Mouse (Mus musculus): ENCODE measurements around the gene Pygo2. TPM values are rescaled to one million over a fixed set of nuclear protein-coding genes. Genes with fewer than 3 reads are reported as not detected.

Pygo2 gene
- polyA plus RNA-seq, 1 experiment from 2014 or later: 33.3 TPM

DNA sequence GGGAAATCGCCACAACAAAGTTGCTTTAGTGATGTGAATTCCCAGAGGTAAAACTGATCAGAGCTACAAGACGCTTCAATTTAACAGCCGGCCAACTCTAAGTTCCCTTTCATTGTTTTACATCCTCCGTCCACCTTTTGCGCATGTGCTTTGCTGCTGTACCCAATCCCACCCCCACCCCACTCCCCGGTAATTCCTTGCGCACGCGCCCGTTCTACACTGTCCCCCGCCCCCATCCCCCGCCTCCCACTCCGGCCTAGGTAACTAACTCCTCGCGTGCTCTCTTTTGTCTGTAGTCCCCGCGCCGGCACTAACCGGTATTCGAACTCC is 12.2 kb upstream of the Pygo2 start:
- H3K36me3 ChIP-seq (ENCODE audit: control insufficient read depth, insufficient read depth, low read length): peaks cover 26% of the 10 kb centered on the region
- under 1% methylated on average over 20 of the region's 20 CpGs for WGBS
- H3K9ac ChIP-seq (ENCODE audit: low read length): peak overlapping the region; percentile 77
- H3K27me3 ChIP-seq (ENCODE audit: control insufficient read depth, insufficient read depth, low read depth, low read length): no peaks in the 10 kb centered on the region
- H3K4me3 ChIP-seq (ENCODE audit: low read length): peak overlapping the region; percentile 78
- ATAC-seq (ENCODE audit: low read depth): peak; percentile 21
- no peaks in the 10 kb centered on the region for H3K9me3 ChIP-seq (ENCODE audit: control insufficient read depth, low read length)
- peak overlapping the region; percentile 91 for H3K4me2 ChIP-seq (ENCODE audit: low read depth, low read length)
- peaks cover 30% of the 10 kb centered on the region for H3K4me1 ChIP-seq (replicated peaks; ENCODE audit: control insufficient read depth, insufficient read depth, low read length)
- H3K27ac ChIP-seq (ENCODE audit: low read length): peak overlapping the region; percentile 78

DNA sequence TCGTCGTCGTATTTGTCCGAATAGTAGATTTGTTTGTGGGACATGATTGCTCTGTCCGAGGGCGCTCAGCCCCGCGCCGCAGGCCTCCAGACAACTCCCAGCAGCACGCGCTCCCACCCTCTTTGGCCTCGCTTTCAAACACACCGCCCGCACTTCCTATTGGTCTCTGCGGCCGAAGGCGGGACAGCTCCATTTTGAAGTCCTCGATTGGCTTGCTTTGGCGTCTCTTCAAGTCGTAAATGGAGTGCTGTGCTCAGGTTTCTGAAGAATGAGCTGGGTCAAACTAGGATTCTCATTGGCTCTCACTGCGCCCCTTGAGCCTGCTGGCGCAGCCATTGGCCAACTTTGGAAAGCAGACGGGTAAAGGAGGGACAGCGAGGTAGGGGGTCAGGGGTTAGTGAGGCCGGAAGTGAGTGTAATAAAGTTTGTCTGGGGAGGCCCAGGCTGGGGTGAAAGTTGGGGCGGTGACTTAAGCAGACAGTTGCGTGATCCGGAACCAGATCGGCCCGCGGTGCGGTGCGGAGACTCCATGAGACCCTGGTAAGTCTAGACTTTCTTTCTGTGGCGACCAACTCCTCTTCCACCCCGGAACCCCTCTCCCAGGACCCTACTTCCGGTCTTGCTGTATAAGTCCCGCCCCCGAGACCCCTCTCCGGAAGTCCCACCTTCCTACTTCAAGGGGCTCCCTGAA is 11.7 kb upstream of the Pygo2 start, which contains the start of the genes Cks1b and Shc1:
Gene Cks1b (minus strand): TSS at position 214 of the 691 bp plus-strand sequence.
Gene Shc1 (plus strand): TSS at position 274 of the 691 bp plus-strand sequence.
- Histone ChIP-seq H3K9ac (ENCODE audit: low read length) (peak within 1 kb of the TSS; percentile 84), H3K36me3 (ENCODE audit: control insufficient read depth, insufficient read depth, low read length) (peaks cover 26% of the 10 kb centered on the region), H3K4me2 (ENCODE audit: low read depth, low read length) (peak within 1 kb of the TSS; percentile 94), H3K27me3 (ENCODE audit: control insufficient read depth, insufficient read depth, low read depth, low read length) (no peaks in the 10 kb centered on the region), H3K4me3 (ENCODE audit: low read length) (peak within 1 kb of the TSS; percentile 78), H3K4me1 (replicated peaks; ENCODE audit: control insufficient read depth, insufficient read depth, low read length) (peaks cover 31% of the 10 kb centered on the region), H3K27ac (ENCODE audit: low read length) (peak within 1 kb of the TSS; percentile 99), H3K9me3 (ENCODE audit: control insufficient read depth, low read length) (no peaks in the 10 kb centered on the region)
- under 1% methylated on average over 39 of the region's 39 CpGs for WGBS
- peak; percentile 90 for ATAC-seq (ENCODE audit: low read depth)

DNA sequence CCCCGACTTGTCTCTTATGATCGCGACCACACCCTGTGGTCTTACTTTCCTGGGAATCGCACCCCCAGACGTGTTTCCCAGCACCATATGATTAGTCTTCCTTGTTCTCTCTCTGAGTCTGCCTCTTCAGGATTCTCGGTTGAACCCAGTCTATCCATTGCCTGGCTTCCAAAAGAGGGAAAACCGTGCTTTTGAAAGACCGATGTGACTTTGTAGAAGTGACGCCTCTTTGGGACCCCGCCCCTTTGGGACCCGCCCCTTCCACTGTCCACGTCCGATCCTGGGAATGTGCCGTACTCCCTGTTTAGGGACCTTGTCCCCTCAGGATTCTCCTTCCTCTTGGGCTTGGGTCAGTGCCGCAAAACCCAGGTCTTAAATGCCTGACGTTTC is 11.2 kb upstream of the Pygo2 start:
- peak overlapping the region; percentile 99 for H3K27ac ChIP-seq (ENCODE audit: low read length)
- 0% methylated on average over 16 of the region's 16 CpGs for WGBS
- H3K4me1 ChIP-seq (replicated peaks; ENCODE audit: control insufficient read depth, insufficient read depth, low read length): peaks cover 32% of the 10 kb centered on the region

DNA sequence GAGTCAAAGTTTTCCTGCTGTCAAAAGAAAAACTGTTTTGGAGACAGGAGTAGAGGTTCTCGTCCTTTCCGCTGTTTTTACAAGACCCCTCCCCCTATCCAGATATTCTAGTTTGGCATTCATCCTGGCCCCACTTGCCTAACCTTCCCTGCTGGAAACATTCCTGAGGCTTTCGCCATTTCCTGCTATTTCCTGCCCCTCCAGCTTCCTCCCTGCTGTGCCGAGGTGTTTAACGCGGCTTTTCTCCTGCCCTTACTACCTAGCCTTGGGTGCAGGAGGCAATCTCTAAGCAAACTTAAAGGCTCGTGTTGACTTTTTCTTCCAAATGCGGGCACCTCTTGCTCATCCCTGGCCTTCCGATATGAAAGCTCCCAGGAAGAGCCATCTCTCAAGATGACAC is 10.4 kb upstream of the Pygo2 start:
- H3K4me1 ChIP-seq (replicated peaks; ENCODE audit: control insufficient read depth, insufficient read depth, low read length): peaks cover 32% of the 10 kb centered on the region
- peak; percentile 18 for ATAC-seq (ENCODE audit: low read depth)
- WGBS: 0% methylated on average over 9 of the region's 9 CpGs

More for the DNA sequence above, 11.2 kb upstream of the Pygo2 start:
- Histone ChIP-seq H3K4me3 (ENCODE audit: low read length) (peak overlapping the region; percentile 78), H3K9me3 (ENCODE audit: control insufficient read depth, low read length) (no peaks in the 10 kb centered on the region), H3K27me3 (ENCODE audit: control insufficient read depth, insufficient read depth, low read depth, low read length) (no peaks in the 10 kb centered on the region), H3K9ac (ENCODE audit: low read length) (peak overlapping the region; percentile 84), H3K4me2 (ENCODE audit: low read depth, low read length) (peak overlapping the region; percentile 94), H3K36me3 (ENCODE audit: control insufficient read depth, insufficient read depth, low read length) (peaks cover 30% of the 10 kb centered on the region)
- peak; percentile 37; the same call in 1 of the 2 replicates for ATAC-seq (ENCODE audit: low read depth)

DNA sequence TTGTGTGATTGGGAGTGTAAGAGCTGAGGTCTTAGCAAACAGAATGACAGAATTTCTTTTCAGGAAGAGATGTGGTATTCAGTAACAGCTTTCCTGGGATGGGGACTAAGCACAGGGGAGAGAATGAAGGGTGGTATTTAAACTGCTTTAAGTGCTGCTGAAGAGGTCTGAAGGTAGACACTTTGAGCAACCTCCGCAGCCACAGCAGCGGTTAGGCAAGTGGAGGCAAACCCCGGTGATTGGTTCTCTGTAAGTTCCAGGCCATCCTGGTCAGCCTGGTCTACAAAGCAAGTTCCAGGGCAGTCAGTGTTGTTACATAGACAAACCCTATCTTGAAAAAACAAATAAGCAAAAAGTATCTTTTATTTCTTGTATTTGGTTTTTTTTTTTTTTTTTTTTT is 10.0 kb upstream of the Pygo2 start:
- no peak for ATAC-seq (ENCODE audit: low read depth)
- H3K36me3 ChIP-seq (ENCODE audit: control insufficient read depth, insufficient read depth, low read length): peaks cover 25% of the 10 kb centered on the region
- H3K9me3 ChIP-seq (ENCODE audit: control insufficient read depth, low read length): no peaks in the 10 kb centered on the region
- peak overlapping the region; percentile 84 for H3K9ac ChIP-seq (ENCODE audit: low read length)
- H3K27me3 ChIP-seq (ENCODE audit: control insufficient read depth, insufficient read depth, low read depth, low read length): no peaks in the 10 kb centered on the region
- H3K4me2 ChIP-seq (ENCODE audit: low read depth, low read length): peak overlapping the region; percentile 94
- 3% methylated on average over 3 of the region's 3 CpGs for WGBS
- H3K4me1 ChIP-seq (replicated peaks; ENCODE audit: control insufficient read depth, insufficient read depth, low read length): peaks cover 32% of the 10 kb centered on the region
- H3K4me3 ChIP-seq (ENCODE audit: low read length): peak overlapping the region; percentile 78
- peak overlapping the region; percentile 99 for H3K27ac ChIP-seq (ENCODE audit: low read length)

More for the DNA sequence above, 10.4 kb upstream of the Pygo2 start:
- peak overlapping the region; percentile 94 for H3K4me2 ChIP-seq (ENCODE audit: low read depth, low read length)
- peak overlapping the region; percentile 99 for H3K27ac ChIP-seq (ENCODE audit: low read length)
- no peaks in the 10 kb centered on the region for H3K9me3 ChIP-seq (ENCODE audit: control insufficient read depth, low read length)
- H3K36me3 ChIP-seq (ENCODE audit: control insufficient read depth, insufficient read depth, low read length): peaks cover 27% of the 10 kb centered on the region
- H3K4me3 ChIP-seq (ENCODE audit: low read length): peak overlapping the region; percentile 78
- H3K27me3 ChIP-seq (ENCODE audit: control insufficient read depth, insufficient read depth, low read depth, low read length): no peaks in the 10 kb centered on the region
- peak overlapping the region; percentile 84 for H3K9ac ChIP-seq (ENCODE audit: low read length)

DNA sequence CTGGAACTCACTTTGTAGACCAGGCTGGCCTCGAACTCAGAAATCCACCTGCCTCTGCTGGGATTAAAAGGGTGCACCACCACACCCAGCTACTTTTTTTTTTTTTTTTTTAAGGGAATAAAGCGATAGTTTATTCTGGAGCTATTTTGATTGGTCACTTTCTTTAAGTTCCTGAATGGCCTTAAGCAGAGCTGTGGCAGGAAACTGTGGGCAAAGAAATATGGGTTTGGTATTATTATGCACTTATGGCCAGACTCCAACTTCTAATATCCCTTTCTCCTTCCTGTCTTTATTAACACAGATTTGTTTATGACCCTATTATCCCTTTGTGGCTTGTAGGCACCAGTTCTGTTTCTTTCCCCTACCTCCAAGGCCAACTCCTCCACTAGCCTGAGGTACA is 9.6 kb upstream of the Pygo2 start:
- 24% methylated on average over 2 of the region's 2 CpGs for WGBS
- H3K27ac ChIP-seq (ENCODE audit: low read length): peak overlapping the region; percentile 99
- no peaks in the 10 kb centered on the region for H3K27me3 ChIP-seq (ENCODE audit: control insufficient read depth, insufficient read depth, low read depth, low read length)
- no peaks in the 10 kb centered on the region for H3K9me3 ChIP-seq (ENCODE audit: control insufficient read depth, low read length)
- H3K4me1 ChIP-seq (replicated peaks; ENCODE audit: control insufficient read depth, insufficient read depth, low read length): peaks cover 32% of the 10 kb centered on the region
- H3K36me3 ChIP-seq (ENCODE audit: control insufficient read depth, insufficient read depth, low read length): peaks cover 24% of the 10 kb centered on the region
- peak overlapping the region; percentile 39 for H3K9ac ChIP-seq (ENCODE audit: low read length)
- no peak for ATAC-seq (ENCODE audit: low read depth)
- peak overlapping the region; percentile 94 for H3K4me2 ChIP-seq (ENCODE audit: low read depth, low read length)
- peak overlapping the region; percentile 78 for H3K4me3 ChIP-seq (ENCODE audit: low read length)

DNA sequence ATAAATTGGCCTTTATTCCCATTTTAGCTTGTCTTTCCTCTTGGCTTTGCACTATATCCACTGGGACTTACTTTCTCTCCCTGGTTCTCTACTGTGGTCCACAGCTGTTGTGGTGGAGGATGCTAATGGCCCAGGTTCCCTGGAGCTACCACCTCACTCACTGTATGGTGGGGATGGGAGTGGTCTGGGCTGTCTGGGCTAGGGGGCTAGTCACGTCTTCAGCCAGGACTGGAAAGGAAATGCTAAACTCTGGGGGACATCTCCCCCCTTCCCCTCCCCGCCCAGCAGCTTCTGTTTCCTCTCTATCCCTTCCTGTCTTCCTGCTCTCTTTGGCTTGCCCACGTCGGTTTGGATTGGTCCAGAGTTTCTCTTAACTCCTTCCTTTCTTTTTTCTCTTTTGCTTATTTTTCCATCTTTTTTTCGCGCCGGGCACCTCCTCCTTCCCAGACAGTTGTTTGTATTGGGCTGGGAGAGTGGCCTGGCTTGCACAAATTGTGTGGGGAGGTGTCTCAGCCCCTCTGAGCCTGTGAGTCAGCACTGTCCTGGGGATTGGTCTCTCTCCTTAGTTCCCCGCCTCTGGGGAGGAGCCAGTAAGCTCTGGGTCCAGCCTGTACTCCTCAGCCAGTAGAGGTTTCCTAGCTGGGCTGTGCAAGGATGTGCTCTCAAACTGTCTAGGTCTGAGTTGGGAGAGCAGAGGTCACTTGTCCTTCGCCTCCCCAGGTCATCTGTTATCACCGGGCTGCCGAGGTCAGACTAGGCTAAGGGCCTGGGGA is 8.8 kb upstream of the Pygo2 start:
- Histone ChIP-seq H3K9ac (ENCODE audit: low read length) (peak overlapping the region; percentile 81), H3K4me2 (ENCODE audit: low read depth, low read length) (peak overlapping the region; percentile 94), H3K36me3 (ENCODE audit: control insufficient read depth, insufficient read depth, low read length) (peaks cover 20% of the 10 kb centered on the region), H3K4me3 (ENCODE audit: low read length) (peak overlapping the region; percentile 78), H3K27ac (ENCODE audit: low read length) (peak overlapping the region; percentile 99), H3K4me1 (replicated peaks; ENCODE audit: control insufficient read depth, insufficient read depth, low read length) (peaks cover 32% of the 10 kb centered on the region), H3K9me3 (ENCODE audit: control insufficient read depth, low read length) (no peaks in the 10 kb centered on the region), H3K27me3 (ENCODE audit: control insufficient read depth, insufficient read depth, low read depth, low read length) (no peaks in the 10 kb centered on the region)
- ATAC-seq (ENCODE audit: low read depth): peak; percentile 80
- 4% methylated on average over 11 of the region's 11 CpGs for WGBS

DNA sequence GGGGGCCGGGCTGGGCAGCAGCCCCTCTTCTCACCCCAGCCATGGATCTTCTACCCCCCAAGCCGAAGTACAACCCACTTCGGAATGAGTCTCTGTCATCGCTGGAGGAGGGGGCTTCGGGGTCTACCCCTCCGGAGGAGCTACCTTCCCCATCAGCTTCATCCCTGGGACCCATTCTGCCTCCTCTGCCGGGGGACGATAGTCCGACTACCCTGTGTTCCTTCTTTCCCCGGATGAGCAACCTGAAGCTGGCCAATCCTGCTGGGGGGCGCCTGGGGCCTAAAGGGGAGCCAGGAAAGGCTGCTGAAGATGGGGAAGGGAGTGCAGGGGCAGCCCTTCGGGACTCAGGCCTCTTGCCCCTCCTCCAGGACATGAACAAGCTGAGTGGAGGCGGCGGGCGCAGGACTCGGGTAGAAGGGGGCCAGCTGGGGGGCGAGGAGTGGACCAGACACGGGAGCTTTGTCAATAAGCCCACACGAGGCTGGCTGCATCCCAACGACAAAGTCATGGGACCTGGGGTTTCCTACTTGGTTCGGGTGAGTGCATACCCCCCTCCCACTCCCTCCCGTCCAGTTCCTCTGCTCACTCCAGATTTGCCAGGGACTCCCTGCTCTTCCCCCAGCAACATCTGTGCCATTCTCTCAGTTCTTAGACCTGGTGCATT is 8.1 kb upstream of the Pygo2 start:
- H3K36me3 ChIP-seq (ENCODE audit: control insufficient read depth, insufficient read depth, low read length): peaks cover 23% of the 10 kb centered on the region; the same call in 1 of the 2 replicates
- H3K4me2 ChIP-seq (ENCODE audit: low read depth, low read length): peak overlapping the region; percentile 94
- peak overlapping the region; percentile 81 for H3K9ac ChIP-seq (ENCODE audit: low read length)
- H3K27ac ChIP-seq (ENCODE audit: low read length): peak overlapping the region; percentile 99
- no peak for ATAC-seq (ENCODE audit: low read depth)
- WGBS: 7% methylated on average over 19 of the region's 22 CpGs
- no peaks in the 10 kb centered on the region for H3K27me3 ChIP-seq (ENCODE audit: control insufficient read depth, insufficient read depth, low read depth, low read length)
- H3K9me3 ChIP-seq (ENCODE audit: control insufficient read depth, low read length): no peaks in the 10 kb centered on the region
- H3K4me3 ChIP-seq (ENCODE audit: low read length): peak overlapping the region; percentile 78
- H3K4me1 ChIP-seq (replicated peaks; ENCODE audit: control insufficient read depth, insufficient read depth, low read length): peaks cover 26% of the 10 kb centered on the region

Data from lung, embryonic 16.5 days (tissue).